Mouse (Mus musculus) lung, adult 2 months (tissue): ENCODE results near the gene Vmn2r87.
"Not testable (repeated sequence)": the region's sequence is repeated elsewhere in the genome, so short reads cannot be mapped to it uniquely, and the experiment has no call there.

Source experiments
- CTCF ChIP-seq: fragments of 200-500 bp; IDR thresholded peaks from 2 replicates; pipeline ENCODE4 v1.5.1; 2011; ENCODE audit warnings: mild to moderate bottlenecking, low read length, control low read depth; ENCODE audit not compliant: insufficient read depth
- POLR2A ChIP-seq: fragments of 200-500 bp; IDR thresholded peaks from 2 replicates; pipeline ENCODE4 v1.6.1; 2011; ENCODE audit warnings: low read depth, mild to moderate bottlenecking, control low read depth, low read length, borderline replicate concordance; ENCODE audit errors: extremely low read depth

GRCm38 (mm10) chr10:130541931-130542691 is 44.9 kb upstream of the Vmn2r87 start:
- not testable (repeated sequence) for TF ChIP-seq CTCF
- peak; percentile 44; the same call in 1 of the 2 replicates for TF ChIP-seq POLR2A
